Mouse (Mus musculus) liver, embryonic 14.5 days (tissue): ENCODE data around the gene Smim22. TPM values are rescaled to one million over a fixed set of nuclear protein-coding genes. Genes with fewer than 3 reads are reported as not detected.
A peak's percentile ranks its signal among the peaks of the same experiment; 100 is the strongest.

Source experiments
- ATAC-seq: fragments of 200-750 bp; cut with Nextera tagmentation; 2 replicates; pipeline ENCODE4 v1.8.0; 2017; ENCODE audit warnings: moderate number of reproducible peaks, mild to moderate bottlenecking, moderate library complexity; ENCODE audit not compliant: insufficient read depth
- DNase-seq, 3 experiments: peaks; one replicate each; pipeline ENCODE4 v3.0.0-alpha.2; 2012 to 2013; ENCODE audit warnings: low read depth in 3 of 3, low spot score in 3 of 3
- H3K27ac ChIP-seq: fragments of 300-500 bp; sonication (generic); 2 replicates; pipeline ENCODE4 v1.5.1; 2014; ENCODE audit warnings: moderate library complexity, mild to moderate bottlenecking, control low read depth, inconsistent platforms
- H3K27me3 ChIP-seq: fragments of 300-500 bp; sonication (generic); 2 replicates; pipeline ENCODE4 v1.6.1; 2014; ENCODE audit warnings: mild to moderate bottlenecking, low read length, moderate library complexity; ENCODE audit not compliant: control insufficient read depth, insufficient read depth
- H3K36me3 ChIP-seq: fragments of 300-500 bp; sonication (generic); replicated peaks from 2 replicates; pipeline ENCODE4 v1.6.1; 2014; ENCODE audit warnings: low read depth; ENCODE audit not compliant: control insufficient read depth, insufficient read depth
- H3K4me1 ChIP-seq, 2 experiments: fragments of 200-500 bp in 1 of 2; fragments of 300-500 bp in 1 of 2; sonication (generic) in 1 of 2; replicated peaks; 2 replicates each; pipeline ENCODE4 v1.6.1; 2012 to 2014; ENCODE audit warnings: antibody characterized with exemption in 1 of 2, inconsistent platforms in 1 of 2, low read length in 1 of 2; ENCODE audit not compliant: control insufficient read depth in 2 of 2, insufficient read depth in 2 of 2
- H3K4me2 ChIP-seq: fragments of 300-500 bp; sonication (generic); 2 replicates; pipeline ENCODE4 v1.6.1; 2014; ENCODE audit warnings: low read depth, mild to moderate bottlenecking, control low read depth, moderate library complexity
- H3K4me3 ChIP-seq, 2 experiments: fragments of 200-500 bp in 1 of 2; fragments of 300-500 bp in 1 of 2; sonication (generic) in 1 of 2; 2 replicates each; pipeline ENCODE4 v1.5.1; 2012 to 2014; ENCODE audit warnings: low read depth in 2 of 2, low read length in 2 of 2, mild to moderate bottlenecking in 2 of 2, control low read depth in 1 of 2, inconsistent platforms in 1 of 2, moderate library complexity in 1 of 2; ENCODE audit not compliant: insufficient read depth in 1 of 2
- H3K9ac ChIP-seq: fragments of 300-500 bp; sonication (generic); replicated peaks from 2 replicates; pipeline ENCODE4 v1.6.1; 2014; ENCODE audit warnings: mild to moderate bottlenecking, control low read depth, moderate library complexity
- H3K9me3 ChIP-seq: fragments of 300-500 bp; sonication (generic); 2 replicates; pipeline ENCODE4 v1.6.1; 2016; ENCODE audit warnings: low read length, mixed read lengths; ENCODE audit not compliant: control insufficient read depth
- CTCF ChIP-seq: IDR thresholded peaks from 2 replicates; pipeline ENCODE4 v1.5.1; 2016; ENCODE audit warnings: antibody characterized with exemption, low read depth, control low read depth
- EP300 ChIP-seq: IDR thresholded peaks from 2 replicates; pipeline ENCODE4 v1.6.1; 2016; ENCODE audit warnings: antibody characterized with exemption, low read depth
- WGBS: fragments of 180-500 bp; shearing (Covaris S2); extraction: QIAGEN DNeasy Blood & Tissue Kit; methylation state at CpG from one replicate; pipeline ENCODE4 v1.1.7; 2014; ENCODE audit not compliant: insufficient replicate concordance; 5-methylcytosine and 5-hydroxymethylcytosine counted together
- polyA plus RNA-seq, 2 experiments: library from polyadenylated mRNA; depleted of rRNA in 1 of 2; stranded (reverse) in 1 of 2; unstranded in 1 of 2; fragments of >200 nt; fragmentation: Nextera tagmentation in 1 of 2; extraction: Ambion mirVana in 1 of 2; gene quantifications; 2 replicates each; pipeline versions ENCODE4 v1.2.1 to v1.2.3; 2012 to 2014

The Smim22 gene
- polyA plus RNA-seq, 2 experiments = 4.5 to 9.7 TPM

DNA sequence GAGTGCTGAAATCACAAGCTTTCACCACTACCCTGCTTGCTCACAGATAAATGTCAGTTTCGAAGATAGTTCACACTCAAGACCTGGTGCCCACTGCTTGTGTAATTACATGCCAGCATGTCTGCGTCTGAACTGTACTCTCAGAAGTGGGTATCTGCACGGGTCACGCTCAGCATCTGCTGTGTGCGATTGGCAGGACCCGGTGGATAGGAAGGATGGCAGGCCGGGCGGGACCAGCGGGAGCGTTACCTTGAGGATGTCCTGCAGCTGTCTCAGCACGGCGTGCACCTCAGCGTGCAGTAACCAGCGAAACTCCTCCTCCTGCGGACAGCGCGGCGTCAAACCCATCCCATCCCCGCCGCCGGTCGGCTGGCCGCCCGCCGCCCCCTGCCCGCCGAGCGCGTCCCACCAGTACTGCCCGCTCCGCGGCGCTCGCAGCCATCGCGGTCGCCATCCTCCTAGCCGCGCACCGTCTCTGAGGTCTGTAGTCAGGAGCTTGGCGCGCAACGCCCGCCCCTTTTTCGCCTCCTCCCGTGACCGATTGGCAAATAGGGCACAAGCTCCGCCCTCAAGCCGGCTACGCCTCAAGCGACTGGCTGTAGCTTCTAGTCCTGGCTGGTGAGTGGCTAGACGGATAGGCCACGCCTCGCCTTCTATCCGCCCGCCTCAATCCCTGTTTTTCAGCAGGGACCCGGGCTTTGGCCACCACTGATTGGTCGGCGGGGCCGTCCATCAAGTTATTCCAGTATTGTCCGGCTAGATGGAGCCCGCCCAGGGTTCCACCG is 6.2 kb downstream of the Smim22 start, which contains the start of gene Rogdi:
TSS of gene Rogdi (minus strand) at position 500 of the 785 bp plus-strand sequence.
- under 1% methylated on average over 63 of the region's 63 CpGs for WGBS
- Histone ChIP-seq H3K4me3 (peak within 1 kb of the TSS; percentile 60 to 62), H3K9me3 (no peaks in the 10 kb centered on the region), H3K27me3 (no peaks in the 10 kb centered on the region), H3K4me2 (peak within 1 kb of the TSS; percentile 62), H3K36me3 (peaks cover 35% of the 10 kb centered on the region), H3K27ac (no peak within 1 kb of the TSS), H3K4me1 (peaks cover 7 to 22% of the 10 kb centered on the region in 2 experiments; a peak in 3 of 4 replicates), H3K9ac (peak within 1 kb of the TSS; percentile 4)
- DNase-seq (peak; percentile 97), ATAC-seq (peak; percentile 91)
- no peak for TF ChIP-seq EP300
- TF ChIP-seq CTCF = peak; percentile 29; the same call in 1 of the 2 replicates

DNA sequence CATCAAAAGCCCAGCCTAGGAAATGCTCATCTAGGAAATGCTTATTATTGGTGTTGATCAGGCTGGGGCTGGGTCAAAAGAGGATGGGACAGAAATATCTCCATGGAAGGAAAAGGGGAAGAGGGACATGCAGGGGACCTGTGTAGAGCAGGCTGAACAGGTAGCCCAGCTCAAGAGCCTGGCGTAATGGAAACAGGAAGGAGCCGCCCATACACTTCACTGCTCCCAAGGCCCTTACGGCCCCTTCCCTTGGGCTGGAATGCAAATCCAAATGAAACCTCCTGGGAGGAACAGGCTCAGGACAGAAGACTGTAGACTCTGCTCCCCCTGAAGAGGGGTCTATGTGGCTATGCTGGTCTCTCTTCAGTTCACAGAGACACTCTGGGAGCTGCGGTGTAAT is 7.5 kb downstream of the Smim22 start:
- TF ChIP-seq CTCF = no peak
- TF ChIP-seq EP300 = no peak
- H3K9ac ChIP-seq = no peak overlapping the region
- H3K36me3 ChIP-seq = peaks cover 48% of the 10 kb centered on the region
- no peak overlapping the region for H3K4me2 ChIP-seq
- H3K4me1 ChIP-seq = peaks cover 7 to 20% of the 10 kb centered on the region in 2 experiments; a peak in 3 of 4 replicates
- H3K27me3 ChIP-seq = no peaks in the 10 kb centered on the region
- no peak overlapping the region for H3K4me3 ChIP-seq
- H3K9me3 ChIP-seq = no peaks in the 10 kb centered on the region
- H3K27ac ChIP-seq = no peak overlapping the region
- WGBS = 86% methylated on average over 4 of the region's 4 CpGs
- DNase-seq (no peak), ATAC-seq (no peak)

DNA sequence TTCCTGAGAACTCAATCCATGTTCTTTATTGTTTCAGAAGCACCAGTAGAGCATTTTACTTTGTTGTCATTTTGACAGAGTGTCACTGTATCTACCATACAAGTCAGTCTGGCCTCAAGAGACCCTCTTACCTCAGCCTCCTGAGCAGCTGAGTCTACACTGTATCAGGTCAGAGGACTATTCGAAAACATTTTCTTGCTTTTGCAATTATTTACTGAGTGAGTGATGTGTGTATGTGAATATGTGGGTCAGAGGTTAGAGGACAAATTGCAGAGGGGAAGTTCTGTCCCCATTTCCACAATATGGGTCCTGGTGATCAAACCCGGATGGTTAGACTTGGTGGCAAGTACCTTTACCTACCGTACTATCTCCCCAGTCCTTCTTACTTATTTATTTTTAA is 16.9 kb downstream of the Smim22 start:
- no peak for ATAC-seq
- 77% methylated on average over 3 of the region's 3 CpGs for WGBS
- Histone ChIP-seq H3K4me3 (no peak overlapping the region), H3K9me3 (no peaks in the 10 kb centered on the region), H3K4me2 (no peak overlapping the region), H3K9ac (no peak overlapping the region), H3K36me3 (peaks cover 81% of the 10 kb centered on the region), H3K27me3 (no peaks in the 10 kb centered on the region), H3K27ac (no peak overlapping the region), H3K4me1 (no peaks in the 10 kb centered on the region)
- DNase-seq = no peak
- TF ChIP-seq EP300 (no peak), CTCF (no peak)

DNA sequence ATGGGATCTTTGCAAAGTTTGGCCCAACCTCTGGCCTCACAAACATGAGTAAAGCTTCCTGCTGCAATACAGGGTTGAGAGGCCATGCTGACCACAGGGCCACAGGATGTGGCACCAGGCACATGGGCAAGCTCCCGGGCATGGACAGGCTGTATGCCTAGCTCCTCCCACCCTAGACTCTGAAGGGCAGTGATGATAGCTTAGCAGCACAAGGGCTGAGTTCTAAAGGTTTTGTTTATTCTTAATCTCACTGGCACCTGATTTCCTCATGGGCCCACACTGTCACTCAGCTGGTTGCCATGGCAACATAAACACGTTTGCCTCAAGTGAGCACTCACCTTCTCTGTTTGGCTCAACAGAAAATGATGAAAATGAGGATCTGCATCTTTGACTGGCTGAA is 22.8 kb downstream of the Smim22 start:
- Histone ChIP-seq H3K4me2 (no peak overlapping the region), H3K9ac (no peak overlapping the region), H3K27me3 (no peaks in the 10 kb centered on the region), H3K4me1 (no peaks in the 10 kb centered on the region), H3K4me3 (no peak overlapping the region), H3K27ac (no peak overlapping the region), H3K9me3 (no peaks in the 10 kb centered on the region), H3K36me3 (peaks cover 91% of the 10 kb centered on the region)
- TF ChIP-seq EP300 (no peak), CTCF (no peak)
- ATAC-seq (0 out of 2 replicates have a peak, but pooled peaks have one; percentile 26), DNase-seq (no peak)
- 46% methylated on average over 2 of the region's 2 CpGs for WGBS

DNA sequence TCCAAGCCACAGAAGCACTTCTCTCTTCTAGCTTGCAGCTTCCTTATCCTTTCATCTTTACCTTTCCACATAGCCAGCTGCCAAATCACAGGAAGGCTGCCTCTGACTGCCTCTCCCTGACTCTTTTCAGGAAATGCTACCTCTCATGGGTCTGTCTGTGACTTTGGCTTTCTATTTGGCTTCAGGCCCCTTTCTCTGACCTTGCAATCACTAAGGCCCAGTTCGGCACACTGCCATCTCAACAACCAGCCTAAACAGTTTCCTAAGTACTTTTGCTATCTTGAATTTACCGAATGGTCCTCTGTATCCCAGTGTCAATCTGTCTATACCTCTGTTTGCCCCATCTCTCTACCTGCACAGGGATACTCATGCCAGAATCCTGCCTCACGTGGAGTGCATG is 28.5 kb downstream of the Smim22 start:
- no peak for ATAC-seq
- H3K4me1 ChIP-seq = no peaks in the 10 kb centered on the region
- H3K4me2 ChIP-seq = no peak overlapping the region
- H3K9ac ChIP-seq = no peak overlapping the region
- H3K4me3 ChIP-seq = no peak overlapping the region
- no peak overlapping the region for H3K27ac ChIP-seq
- TF ChIP-seq CTCF = no peak
- no peak for TF ChIP-seq EP300
- peaks cover 91% of the 10 kb centered on the region for H3K36me3 ChIP-seq
- 93% methylated on average over 3 of the region's 3 CpGs for whole genome bisulfite sequencing
- H3K9me3 ChIP-seq = no peaks in the 10 kb centered on the region
- H3K27me3 ChIP-seq = no peaks in the 10 kb centered on the region
- no peak for DNase-seq
